Mouse (Mus musculus): ENCODE results near the gene Adar. TPM values are rescaled to one million over a fixed set of nuclear protein-coding genes. Genes with fewer than 3 reads are reported as not detected.

Gene Adar
- 7.4 TPM for polyA plus RNA-seq (2014; fragmentation: Illumina TruSeq; extraction: RNeasy Lipid Tissue Mini Kit (QIAGEN cat#74804); ENCODE audit: low read depth, low replicate concordance)

GRCm38 (mm10) chr3:89714359-89715206 lies at the start of gene Adar:
Adar (plus strand) TSS chr3:89715022.

GRCm38 (mm10) chr3:89764119-89764724 lies 49.4 kb downstream of the Adar start, which contains the start of gene Chrnb2:
Chrnb2 (minus strand) TSS chr3:89764632.

GRCm38 (mm10) chr3:89772968-89773709 lies 58.3 kb downstream of the Adar start, which contains the start of gene Ube2q1:
Ube2q1 (plus strand) TSS chr3:89773616.

Other genes with a start within 250 kb of the Adar start
- 10.0 TPM for gene Kcnn3, start 194.9 kb upstream of the Adar start, polyA plus RNA-seq (2014; fragmentation: Illumina TruSeq; extraction: RNeasy Lipid Tissue Mini Kit (QIAGEN cat#74804); ENCODE audit: low read depth, low replicate concordance)
- gene Chrnb2, start 49.6 kb downstream of the Adar start, polyA plus RNA-seq (2014; fragmentation: Illumina TruSeq; extraction: RNeasy Lipid Tissue Mini Kit (QIAGEN cat#74804); ENCODE audit: low read depth, low replicate concordance): 0.69 TPM
- gene Ube2q1, start 58.6 kb downstream of the Adar start, polyA plus RNA-seq (2014; fragmentation: Illumina TruSeq; extraction: RNeasy Lipid Tissue Mini Kit (QIAGEN cat#74804); ENCODE audit: low read depth, low replicate concordance): 71.7 TPM
- gene She, start 116.3 kb downstream of the Adar start, polyA plus RNA-seq (2014; fragmentation: Illumina TruSeq; extraction: RNeasy Lipid Tissue Mini Kit (QIAGEN cat#74804); ENCODE audit: low read depth, low replicate concordance): 3.7 TPM
- gene Il6ra, start 198.2 kb downstream of the Adar start, polyA plus RNA-seq (2014; fragmentation: Illumina TruSeq; extraction: RNeasy Lipid Tissue Mini Kit (QIAGEN cat#74804); ENCODE audit: low read depth, low replicate concordance): 4.9 TPM
- 8.8 TPM for gene Atp8b2, start 248.5 kb downstream of the Adar start, polyA plus RNA-seq (2014; fragmentation: Illumina TruSeq; extraction: RNeasy Lipid Tissue Mini Kit (QIAGEN cat#74804); ENCODE audit: low read depth, low replicate concordance)